1 mouse cellular context compared by ENCODE assay signal in the genomic region with DNA sequence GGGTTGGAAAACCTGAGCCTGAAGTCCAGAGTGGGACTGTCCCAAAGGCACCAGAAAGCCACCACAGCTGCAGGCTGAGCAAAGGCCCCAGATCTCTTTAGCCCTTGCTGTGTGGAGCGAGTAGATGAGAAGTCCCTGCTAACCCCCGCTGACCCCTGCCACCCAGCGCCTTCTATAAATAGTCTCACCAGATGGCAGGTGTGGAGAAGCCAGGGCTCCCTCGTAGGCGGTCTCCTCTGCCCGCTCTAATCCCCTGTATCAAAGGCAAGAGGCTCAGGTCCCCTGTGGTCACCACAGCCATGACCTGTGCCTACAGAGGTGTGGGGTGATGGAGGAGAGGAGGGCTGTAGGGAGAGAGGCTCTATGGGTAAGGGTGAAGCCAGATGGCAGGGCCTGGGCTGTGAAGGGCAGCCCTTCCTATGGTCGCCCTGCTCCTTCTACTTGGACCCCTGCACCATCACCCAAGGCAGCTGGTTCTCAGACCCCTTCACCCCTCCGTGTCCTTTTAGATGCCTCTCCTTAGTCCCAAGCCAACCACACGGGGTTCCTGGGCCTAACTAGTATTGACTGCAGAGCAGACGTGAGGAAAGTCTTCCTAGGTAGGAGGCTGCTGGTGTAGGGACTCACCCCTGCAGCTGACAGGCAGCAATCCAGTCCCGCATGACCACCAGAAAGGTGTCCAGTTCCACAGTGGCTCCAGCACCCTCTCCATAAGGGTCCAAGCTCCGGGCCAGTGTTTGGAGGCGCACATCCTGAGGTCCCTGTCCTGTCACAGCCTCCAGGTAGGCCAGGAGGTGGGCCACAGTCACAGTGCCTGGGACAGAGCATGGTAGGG.
TF ChIP-seq lines count a peak whose summit lies in the region.

No protein-coding gene starts in this region.

TF ChIP-seq in myocyte, 11 proteins besides CTCF, POLR2A, EP300 and RAD21:
- TF ChIP-seq E2F4 (IDR thresholded peaks at IDR 0.05; ENCODE audit: insufficient read depth) (no peak), TCF3 (IDR thresholded peaks at IDR 0.05; ENCODE audit: insufficient read length, low read depth) (no peak), REST (IDR thresholded peaks at IDR 0.05; ENCODE audit: insufficient read depth, insufficient read length) (no peak), USF1 (IDR thresholded peaks at IDR 0.05; ENCODE audit: low read depth) (no peak), POLR2AphosphoS2 (IDR thresholded peaks at IDR 0.05; ENCODE audit: insufficient read length, low read depth) (no peak), MAX (IDR thresholded peaks at IDR 0.05; ENCODE audit: low read depth) (no peak), CEBPB (IDR thresholded peaks at IDR 0.05; ENCODE audit: insufficient read depth, poor library complexity, severe bottlenecking) (no peak), MYOG (IDR thresholded peaks at IDR 0.05; ENCODE audit: control insufficient read depth in 1 of 3, insufficient read depth in 1 of 3, insufficient read length in 2 of 3, low read depth in 2 of 3) (peak; percentile 29 to 59 (median 50)), MYOD1 (IDR thresholded peaks at IDR 0.05; ENCODE audit: control insufficient read depth in 1 of 3, insufficient read length in 2 of 3, low read depth in 2 of 3) (peak in 2 of 3 experiments; percentile 45 to 77), TCF12 (IDR thresholded peaks at IDR 0.05; ENCODE audit: insufficient read depth, poor library complexity, severe bottlenecking) (no peak), SRF (IDR thresholded peaks at IDR 0.05; ENCODE audit: control insufficient read depth, insufficient read length, low read depth) (no peak)
